Mouse (Mus musculus): ENCODE measurements around the gene Rnf17.

DNA sequence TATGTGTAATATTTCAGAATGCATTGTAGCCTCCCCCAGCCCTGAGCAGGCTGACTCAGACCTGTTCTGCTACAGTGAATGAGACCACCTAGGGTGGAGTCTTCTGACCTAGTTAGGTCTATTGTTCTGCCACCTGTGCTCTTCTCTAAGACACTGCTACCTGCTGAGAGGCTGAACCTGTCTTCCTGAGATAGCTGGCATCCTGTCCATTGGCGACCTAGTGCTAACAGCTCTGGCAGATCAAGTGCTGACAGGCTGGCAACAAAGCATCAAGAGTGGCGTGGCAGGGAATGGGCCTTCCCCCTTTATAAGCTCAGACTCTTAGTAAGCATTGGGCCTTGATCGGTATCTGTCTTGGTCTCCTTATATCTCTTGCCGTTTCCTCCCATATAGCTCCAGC, 148.6 kb downstream of the Rnf17 start:
- no peak for TF ChIP-seq EP300 (optimal IDR thresholded peaks at IDR 0.05)
- TF ChIP-seq CTCF (IDR thresholded peaks at IDR 0.05; ENCODE audit: low read depth) = no peak
